Mouse (Mus musculus) gastrocnemius, postnatal 4 days (tissue): Measurements from ENCODE around the gene Cldn6. TPM values are rescaled to one million over a fixed set of nuclear protein-coding genes. Genes with fewer than 3 reads are reported as not detected.

Experiments used
- DNase-seq, 2 experiments: peaks; one replicate each; pipeline ENCODE4 v3.0.0; 2021 to 2022; ENCODE audit warnings: low spot score in 2 of 2, mixed read lengths in 2 of 2
- total RNA-seq, 2 experiments: library from RNA; stranded (reverse); gene quantifications; 2 replicates each; pipeline ENCODE4 v1.2.3; 2021

The Cldn6 gene
- total RNA-seq, 2 experiments from 2014 or later, result not detected

DNA sequence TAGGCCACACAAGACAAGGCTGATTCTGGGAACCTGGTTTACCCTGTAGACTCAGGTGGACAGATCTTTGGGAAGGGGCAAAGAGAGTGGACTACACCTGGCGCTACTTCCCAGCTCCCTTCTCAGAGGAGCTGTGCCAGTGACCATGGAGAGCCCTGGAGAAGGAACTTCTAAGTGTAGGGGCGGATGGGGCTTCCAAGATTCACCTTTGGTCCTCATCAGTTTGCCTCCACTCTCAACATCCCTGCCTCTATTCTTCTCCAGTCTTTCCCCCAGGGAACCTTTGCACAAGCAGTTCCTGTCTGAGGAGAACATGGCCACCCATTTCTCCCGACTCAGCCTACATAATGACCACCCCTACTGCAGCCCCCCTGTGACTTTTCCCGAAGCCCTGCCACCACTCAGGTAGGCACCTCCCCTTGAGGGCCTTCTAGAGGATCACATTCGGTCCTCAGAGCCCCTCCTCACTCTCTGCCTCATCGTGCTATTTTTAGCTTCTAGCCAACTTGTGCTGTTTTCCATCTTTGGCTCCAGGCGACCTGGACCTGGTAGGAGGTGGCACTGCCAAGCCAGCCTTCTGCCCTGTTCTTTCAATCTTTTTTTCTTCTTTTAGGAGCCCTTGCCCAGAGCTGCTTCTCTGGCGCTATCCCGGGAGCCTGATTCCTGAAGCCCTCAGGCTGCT, 4.6 kb upstream of the Cldn6 start:
- no peak for DNase-seq

DNA sequence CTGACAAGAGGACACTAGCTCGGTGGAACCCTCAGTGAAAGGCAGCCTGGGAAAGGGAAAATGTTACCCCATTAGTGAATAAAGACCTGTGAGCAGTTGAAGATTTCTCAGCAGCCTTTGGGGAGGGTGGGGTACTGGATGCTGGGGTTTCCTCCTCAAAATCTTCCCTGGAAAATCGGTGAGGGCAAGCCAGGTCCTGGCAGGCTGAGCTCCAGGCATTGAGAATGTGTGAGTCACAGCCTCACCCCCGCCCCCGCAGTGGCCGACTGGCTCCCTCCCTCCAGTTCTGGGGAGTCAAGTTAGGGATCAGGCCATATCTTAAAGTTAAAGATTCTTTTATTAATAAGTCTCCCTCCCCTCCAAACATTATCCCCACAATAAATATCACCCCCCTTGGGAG, 3.9 kb upstream of the Cldn6 start:
- peak in 1 of 2 experiments; percentile 68 for DNase-seq

DNA sequence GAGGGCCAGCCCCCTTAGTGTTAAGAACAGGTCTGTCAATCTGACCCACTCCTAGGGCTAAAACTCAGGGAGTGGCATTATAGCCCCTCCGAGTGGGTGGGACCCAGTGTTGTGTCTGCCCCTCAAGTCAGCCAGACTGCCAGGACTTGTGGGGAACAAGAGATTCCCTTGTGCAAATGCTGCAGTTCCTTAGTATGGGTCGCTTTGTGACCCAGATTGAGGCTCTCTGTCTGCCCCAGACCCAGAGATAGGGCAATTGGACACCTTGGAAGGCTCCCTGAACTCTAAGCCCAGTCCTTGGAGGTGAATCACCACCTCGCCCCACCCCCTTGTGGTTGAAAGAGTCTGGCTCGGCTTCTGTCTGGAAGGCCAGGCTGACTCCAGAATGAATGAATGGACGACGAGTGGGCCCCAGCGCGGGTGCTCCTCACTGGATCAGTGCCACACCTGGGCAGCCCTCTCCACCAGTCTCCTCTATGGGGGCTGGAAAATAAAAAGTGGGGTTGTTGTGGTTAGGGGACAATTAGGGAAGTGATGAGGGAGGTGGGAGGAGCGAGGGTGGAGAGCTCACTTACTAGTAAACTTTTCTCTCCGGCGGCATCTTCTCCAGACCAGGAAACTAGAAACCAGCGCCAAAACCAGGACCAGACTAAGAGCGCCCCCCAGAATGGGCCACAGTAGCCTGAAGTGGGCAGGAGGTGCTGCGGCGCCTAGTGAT, 3.3 kb upstream of the Cldn6 start:
- DNase-seq, result peak in 1 of 2 experiments; percentile 55

DNA sequence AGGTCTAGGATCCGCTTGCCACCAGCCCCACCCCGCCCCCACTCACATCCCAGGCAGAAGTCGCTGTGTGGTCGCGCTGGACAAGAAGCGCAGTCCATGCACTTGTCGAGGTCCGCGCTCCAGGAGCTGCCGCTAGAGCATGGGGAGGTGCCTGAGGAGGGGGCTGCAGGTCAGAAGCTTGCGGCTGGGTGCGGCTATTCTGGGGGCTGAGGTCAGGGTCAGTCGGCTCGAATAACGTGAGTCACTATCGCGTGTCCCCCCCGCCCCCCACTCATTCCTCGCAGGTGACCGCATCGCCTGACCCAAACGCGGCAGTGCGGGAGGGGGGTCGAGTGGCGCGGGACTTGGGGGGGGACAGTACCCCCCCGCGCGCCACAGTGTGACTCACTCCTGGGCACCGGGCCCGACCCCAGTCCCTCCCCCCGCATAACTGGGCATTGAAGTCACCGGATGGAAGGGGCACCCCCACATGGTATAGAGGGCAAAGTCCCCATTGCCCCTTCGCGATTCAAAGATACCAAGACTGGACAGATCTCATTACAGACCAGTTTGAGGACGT, 2.5 kb upstream of the Cldn6 start:
- peak in 1 of 2 experiments; percentile 51 for DNase-seq

DNA sequence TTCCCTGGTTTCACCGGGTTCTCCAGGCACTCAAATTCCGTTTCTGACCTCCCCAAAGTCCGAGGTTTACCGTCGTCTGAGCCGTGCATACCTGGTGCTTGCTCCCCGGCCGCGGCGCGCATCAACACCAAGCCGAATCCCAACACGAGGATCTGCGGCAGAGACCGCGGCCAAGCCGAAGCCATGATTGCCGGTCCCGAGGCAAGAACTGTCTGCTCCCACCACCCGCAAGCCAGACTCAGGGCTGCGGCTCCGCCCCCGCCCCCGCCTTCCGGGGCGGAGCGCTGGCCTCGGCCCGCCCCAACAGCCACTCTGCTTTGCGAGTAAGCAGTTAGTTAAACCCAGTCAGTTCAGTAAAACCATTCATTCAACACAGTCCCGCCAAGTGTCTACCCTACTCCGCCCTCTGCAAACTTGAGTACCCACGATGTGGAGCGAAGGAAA, 1.8 kb upstream of the Cldn6 start, which contains the start of gene Tnfrsf12a:
TSS of gene Tnfrsf12a (minus strand) at position 233 of the 444 bp plus-strand sequence.
- peak; percentile 73 to 80 for DNase-seq

DNA sequence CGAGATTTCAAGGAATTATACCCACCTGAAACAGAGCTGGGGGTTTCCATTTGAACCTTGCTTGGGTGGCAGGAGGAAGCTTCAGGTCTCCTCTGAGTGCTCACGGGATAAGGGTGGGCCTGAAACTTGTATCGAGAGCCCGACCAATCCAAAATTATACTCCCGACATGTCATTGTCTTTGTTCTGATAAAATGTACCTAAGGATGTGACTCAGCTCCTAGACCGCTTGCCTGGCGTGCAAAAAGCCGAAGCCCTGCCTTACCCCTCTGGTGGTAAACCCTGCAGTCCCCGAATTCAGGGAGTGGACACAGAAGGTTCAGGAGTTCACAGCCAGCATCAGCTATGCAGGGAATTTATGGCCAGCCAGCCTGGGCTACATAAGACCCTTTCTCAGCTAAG, 1.3 kb downstream of the Cldn6 start:
- no peak for DNase-seq

DNA sequence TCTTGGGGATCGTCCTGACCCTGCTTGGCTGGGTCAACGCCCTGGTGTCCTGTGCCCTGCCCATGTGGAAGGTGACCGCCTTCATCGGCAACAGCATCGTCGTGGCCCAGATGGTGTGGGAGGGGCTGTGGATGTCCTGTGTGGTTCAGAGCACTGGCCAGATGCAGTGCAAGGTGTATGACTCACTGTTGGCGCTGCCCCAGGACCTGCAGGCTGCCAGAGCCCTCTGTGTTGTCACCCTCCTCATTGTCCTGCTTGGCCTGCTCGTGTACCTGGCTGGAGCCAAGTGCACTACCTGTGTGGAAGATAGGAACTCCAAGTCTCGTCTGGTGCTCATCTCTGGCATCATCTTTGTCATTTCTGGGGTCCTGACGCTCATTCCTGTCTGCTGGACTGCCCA, 2.0 kb downstream of the Cldn6 start:
- no peak for DNase-seq

DNA sequence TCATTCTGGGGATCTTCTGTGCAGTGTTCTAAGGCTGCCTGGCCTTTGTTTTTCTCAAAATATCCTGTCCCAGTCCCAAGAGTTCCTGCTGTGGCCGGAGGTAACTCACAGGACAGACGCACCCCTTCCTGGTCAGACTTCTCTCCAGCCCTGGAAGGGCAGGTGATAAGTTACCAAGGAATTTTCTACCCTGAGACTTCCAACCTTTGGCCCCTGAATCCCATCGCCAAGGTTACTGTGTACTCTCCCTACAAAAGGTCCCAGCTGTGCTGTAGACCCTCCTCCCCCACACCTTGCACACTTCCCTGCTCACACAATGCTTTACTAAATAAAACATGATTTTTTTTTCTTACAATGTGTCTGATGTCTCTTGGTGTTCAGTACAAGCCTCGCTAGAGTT, 3.0 kb downstream of the Cldn6 start:
- no peak for DNase-seq

DNA sequence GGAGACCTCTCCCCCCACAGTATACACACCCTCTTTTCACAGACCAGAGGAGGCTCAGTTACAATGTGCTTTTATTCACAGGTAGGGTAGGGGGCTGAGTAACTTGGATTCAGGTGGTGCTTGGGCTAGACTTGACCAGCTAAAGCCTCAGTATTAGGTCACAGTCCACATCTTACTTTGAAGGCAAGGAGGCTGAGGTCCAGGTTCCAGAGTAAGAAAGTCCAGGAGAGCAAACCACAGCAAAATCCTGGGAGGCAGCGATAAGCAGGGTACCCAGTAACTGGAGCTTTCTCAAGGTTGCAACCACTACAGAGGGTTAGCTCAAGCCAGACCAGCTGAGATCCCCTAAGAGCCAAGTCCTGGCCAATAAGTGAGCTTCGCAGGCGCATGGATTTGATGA, 3.5 kb downstream of the Cldn6 start:
- DNase-seq, result no peak

DNA sequence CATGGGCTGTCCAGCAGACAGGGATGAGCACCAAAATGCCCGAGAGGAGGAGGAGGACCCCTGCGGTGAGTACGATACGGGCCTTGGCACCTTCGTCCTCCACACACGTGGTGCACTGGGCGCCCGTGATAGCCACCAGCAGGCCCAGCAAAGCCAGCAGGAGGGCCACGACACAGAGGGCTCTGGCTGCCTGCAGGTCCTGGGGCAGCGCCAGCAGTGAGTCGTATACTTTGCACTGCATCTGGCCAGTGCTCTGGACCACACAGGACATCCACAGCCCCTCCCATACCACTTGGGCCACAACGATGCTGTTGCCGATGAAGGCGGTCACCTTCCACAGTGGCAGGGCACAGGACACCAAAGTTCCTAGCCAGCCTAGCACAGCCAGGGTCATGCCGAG, 4.2 kb downstream of the Cldn6 start:
- peak in 1 of 2 experiments; percentile 20 for DNase-seq

DNA sequence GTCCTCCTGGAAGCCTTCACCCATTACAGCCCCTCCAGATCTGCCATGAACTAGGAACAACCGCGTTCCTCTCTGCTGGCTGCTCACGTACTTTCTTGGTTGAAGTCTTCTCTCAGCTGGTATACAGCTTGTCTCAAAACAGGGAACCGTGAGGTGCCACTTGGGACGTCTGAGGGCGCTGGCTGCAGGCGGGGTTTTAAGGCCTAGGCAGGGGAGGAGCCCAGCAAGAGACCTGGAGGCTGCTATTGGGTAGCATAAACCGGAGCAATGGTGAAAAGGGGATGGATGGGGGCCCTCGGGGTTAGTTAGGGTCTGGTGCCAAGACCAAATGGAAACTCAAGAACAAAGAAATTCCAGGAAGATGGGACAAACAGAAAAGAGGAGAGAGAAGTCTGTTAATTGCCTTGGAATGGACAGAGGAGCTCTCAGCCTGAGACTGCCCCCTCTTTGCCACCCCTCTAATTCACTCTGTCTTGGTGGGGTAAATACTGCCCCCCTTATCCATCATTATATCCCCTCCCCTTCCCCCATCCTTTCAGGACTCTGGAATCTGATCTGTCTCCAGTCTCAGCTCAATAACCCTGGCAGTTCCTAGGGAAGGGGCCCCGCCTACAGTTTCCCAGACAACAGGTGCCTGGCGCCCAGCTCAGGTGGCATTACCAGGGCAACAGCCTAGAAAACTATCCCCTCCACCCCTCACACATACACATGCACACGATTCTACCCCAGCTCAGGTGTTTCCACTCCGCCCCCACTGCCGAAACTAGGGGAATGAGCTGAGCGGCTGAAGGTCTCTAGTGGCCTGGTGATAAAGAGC, 5.0 kb downstream of the Cldn6 start, which contains the start of gene Cldn9:
TSS of gene Cldn9 (minus strand) at position 171 of the 817 bp plus-strand sequence.
- DNase-seq, result no peak

DNA sequence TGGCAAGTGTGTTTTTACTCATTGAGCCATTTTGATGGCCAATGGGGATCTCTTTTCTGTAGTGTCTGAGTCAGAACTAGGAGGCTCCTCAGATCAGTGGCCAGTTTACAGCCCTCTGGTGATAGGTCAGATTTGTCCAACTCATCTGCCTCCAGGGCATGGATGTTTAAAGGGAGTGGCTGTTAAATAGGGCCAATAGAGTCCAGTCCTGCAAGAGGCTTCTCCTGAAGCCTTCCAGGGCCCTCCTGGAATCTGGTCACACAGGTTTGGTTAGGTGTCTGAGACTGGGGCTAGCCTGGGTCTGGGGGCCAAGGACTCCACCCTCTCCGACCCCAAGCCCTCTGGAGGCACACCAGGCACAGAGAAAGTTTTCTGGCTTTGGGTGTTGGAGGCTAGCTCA, 15.4 kb downstream of the Cldn6 start:
- no peak for DNase-seq

DNA sequence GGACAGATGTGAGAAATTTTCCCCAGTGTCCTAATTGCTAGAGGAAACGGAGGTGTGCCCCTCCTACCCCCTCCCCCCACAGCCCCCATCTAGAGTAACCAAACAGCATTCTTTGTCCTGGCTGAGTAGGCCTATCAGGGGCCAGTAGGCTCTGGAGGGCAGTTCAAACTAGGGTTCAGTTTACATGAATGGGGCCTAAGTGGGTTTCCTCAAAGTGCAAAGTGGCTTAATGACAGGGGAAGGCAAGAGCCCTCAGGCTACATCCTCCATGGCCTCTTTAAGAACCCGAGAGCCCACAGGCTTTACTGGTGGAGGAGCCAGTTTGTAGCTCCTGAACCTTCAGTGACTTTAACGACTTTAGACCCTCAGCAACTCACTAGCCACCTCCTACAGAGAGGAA, 16.8 kb downstream of the Cldn6 start:
- DNase-seq, result no peak

DNA sequence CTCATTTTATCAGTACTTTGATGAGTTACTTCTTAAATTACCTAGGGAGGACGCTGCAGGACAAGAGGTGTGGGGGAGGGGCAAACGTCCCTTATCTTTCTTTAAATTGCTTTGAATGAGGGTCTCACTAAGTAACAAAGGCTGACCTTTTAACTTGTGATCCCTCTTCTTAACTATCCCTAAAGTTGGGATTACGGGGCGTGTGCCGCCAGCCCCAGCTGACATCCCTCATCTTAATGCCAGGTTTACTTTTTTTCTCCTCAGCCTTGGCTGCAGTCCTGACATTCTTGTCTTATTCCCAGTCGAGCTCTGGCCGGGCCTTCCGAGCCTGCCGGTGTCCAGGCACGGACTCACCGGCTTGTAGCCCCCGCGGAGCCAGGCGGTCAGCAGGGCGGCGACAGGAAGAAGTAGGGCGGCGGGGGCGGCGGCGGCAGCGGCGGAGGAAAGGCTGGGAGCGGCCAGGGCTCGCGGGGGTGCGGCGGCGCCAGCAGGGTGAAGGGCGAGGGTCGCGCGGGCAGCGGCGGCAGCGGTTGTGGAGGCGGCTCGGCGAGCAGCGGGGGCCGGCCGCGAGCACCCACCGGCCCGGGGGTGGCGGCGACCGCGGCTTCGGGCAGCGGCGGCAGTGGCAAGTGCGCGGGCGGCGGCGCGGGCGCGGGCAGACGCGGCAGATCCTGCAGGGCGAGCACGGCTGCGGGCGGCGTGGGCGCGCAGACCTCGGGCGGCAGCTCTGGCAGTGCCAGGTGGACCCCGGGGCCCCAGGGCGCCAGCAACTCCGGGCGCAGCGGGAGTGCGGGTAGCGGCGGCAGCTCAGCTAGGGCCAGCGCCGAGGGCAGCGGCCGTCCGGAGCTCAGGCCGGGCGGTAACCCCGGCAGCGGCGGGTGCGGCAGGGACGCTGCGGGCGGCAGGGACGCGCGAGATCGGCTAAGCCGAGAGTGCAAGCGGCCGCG, 20.4 kb downstream of the Cldn6 start:
- peak in 1 of 2 experiments; percentile 41 for DNase-seq

DNA sequence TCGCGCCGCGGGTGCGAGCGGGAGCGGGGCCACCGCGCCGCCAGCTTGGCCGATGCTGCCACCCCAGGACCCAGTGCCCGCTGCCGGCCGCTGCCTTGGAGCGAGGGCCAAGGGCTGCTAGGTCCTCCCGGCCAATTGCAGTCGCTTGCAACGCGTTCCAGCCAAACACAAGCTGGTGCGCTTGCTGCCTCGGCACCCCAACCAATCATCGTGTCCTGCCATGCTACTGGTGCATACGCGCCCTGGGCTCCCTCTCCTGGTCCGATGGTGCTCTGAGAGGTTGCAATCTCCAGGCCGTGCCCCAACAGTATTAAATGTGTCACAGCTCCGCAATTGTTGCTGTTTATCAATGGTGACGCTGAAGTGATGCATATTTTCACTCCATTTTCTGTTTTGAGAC, 21.0 kb downstream of the Cldn6 start:
- DNase-seq, result peak; percentile 75 to 88

DNA sequence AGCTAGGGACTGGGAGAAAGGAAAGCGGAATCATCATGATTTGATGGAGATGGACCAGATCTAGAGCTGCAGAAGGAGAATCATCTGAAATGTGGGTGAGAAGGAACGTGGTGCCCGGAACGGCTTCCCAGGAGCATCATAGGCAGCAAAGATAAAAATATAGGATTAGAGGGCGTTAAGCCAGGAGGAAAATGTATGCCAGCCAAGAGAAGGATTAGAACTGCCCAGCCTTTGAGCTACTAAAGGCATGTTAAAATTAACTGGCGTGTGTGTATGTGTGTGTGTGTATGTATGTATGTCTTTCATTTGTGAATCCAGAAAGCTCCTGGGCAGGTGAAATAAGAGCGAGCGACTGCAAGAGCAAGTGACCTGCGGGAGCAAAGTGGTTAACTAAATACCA, 24.3 kb downstream of the Cldn6 start:
- no peak for DNase-seq

DNA sequence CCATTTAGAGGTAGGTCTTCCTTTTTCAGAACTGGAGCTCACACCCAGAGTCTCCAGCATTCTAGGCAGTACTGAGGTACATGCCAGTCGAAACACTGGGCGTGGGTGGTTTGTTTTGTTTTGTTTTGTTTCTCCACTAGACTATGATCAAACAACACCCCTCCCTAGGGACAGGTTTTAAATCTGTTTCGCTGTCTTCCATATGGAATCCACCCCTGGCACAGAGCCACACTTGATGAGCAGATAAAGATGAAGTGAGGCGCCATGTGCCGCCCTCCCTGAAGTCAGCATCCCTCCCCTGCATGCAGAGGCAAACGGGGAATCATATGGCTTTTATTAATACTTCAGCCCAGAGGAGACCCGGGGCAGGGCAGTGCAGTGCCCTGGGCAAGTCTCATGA, 25.7 kb downstream of the Cldn6 start:
- no peak for DNase-seq

DNA sequence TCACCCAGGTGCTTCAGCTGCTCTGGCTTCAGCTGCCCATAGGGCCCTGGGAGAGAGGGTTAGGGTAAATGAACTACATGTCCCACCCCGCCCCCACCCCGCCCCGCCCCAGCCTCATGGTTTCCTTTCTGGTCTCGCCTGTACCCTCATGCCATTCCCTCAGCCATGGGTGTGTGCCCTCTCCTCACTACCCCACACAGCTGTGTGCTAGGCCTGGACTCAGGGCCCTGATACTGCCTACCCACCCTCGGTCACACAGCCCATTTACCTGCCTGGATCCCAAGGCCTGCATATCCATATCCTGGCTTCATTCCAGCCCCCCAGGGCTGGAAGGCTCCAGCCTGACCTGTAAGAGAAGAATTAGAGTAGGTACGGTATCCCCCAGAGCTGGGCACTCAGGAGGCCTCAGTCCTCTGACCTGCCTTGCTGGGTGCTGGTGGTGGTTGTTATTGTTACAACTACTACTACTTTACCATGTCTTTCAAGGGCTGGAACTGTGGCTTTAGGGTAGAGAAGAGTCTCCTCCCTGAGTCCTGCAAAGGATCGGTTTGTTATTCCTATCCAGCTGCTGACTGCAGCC, 26.6 kb downstream of the Cldn6 start:
- DNase-seq, result no peak

DNA sequence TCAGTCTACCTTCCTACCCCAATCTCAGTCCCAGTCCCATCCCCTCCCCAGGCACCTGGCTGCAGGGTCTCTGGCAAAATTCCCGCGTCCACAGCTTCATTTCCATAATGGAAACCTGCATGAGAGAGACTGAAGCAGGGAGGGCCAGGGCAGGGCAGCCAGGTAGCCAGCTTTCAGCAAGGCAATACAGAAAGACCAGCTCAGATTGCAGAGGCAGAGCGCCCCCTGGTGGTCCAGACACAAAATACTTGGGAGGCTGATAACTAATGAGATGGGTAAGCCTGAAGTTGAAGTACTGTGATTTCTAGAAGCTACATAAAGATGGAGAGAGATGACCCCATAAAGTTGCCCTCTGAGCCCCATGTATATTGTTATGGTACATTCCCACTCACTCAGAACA, 27.2 kb downstream of the Cldn6 start:
- peak; percentile 64 to 73 for DNase-seq

DNA sequence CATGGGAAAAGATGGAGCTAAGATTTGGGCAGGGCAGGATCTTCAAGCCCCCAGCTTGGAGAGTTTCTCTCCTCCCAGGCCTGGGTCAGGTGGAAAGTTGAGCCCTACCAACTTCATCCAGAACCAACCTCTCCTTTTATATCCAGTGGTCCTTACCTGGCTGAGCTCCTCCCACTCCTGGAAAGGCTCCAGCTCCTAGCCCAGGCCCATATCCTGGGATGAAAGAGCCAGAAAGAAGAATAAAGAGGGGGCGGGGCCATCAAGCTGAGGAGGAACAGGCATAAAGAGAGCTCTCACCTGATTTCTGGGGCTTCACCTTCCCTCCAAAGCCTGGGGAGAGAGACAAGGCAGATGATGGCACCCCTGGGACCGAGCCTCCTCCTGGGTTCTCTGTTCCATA, 38.0 kb downstream of the Cldn6 start:
- no peak for DNase-seq
